Mouse (Mus musculus) NIH3T3 (cell line): Measurements from ENCODE around the gene Matk.

ENCODE experiments used
- DNase-seq: peaks from one replicate; pipeline ENCODE4 v3.0.0-alpha.2; 2012; ENCODE audit warnings: low read depth

The Matk gene

GRCm38 (mm10) chr10:81242021-81242420, 10.7 kb upstream of the Matk start:
- no peak for DNase-seq

- DNase-seq, result no peak
Observed at GRCm38 (mm10) chr10:81244146-81244545, 8.6 kb upstream of the Matk start.

DNA sequence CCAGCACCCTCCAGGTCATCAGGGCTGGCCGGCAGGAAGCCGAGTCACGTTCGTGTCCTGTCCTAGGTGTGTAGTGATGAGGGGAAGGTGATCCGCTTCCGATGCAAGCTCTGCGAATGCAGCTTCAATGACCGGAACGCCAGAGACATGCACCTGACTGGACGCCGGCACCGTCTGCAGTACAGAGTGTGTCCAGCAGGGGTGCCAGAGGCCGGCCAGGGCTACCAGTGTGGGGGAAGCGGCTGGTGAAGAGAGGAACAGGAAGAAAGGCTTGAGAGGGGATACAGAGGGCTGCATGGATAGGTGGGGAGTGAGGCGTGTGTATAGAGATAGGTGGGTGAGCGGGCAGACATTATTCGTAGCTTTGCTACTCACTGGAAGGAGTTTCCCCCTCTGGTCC, 8.1 kb upstream of the Matk start:
- peak; percentile 80 for DNase-seq

GRCm38 (mm10) chr10:81245166-81245565, 7.6 kb upstream of the Matk start:
- no peak for DNase-seq

GRCm38 (mm10) chr10:81247804-81248203, 4.9 kb upstream of the Matk start:
- DNase-seq, result no peak

DNA sequence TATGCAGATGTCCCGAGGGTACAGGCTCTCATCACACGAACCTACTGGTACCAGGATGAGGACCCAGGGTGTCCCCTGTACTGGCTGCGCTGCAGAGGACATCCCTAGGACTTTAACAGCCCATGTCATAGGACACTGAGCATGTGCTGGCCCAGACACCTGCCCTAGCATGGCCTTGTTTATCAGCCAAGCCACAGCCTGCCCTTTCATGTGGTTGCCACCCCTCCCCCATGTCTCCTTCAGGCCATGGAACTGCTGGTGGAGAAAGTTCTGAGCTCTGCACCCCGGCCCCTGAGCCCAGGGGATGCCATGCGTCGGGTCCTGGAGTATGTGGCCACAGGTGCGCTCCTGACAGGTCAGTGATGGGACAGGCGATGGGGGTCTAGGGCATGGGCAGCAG, 3.3 kb upstream of the Matk start:
- no peak for DNase-seq

- no peak for DNase-seq
Observed at GRCm38 (mm10) chr10:81254886-81255285, 2.2 kb downstream of the Matk start.

GRCm38 (mm10) chr10:81257158-81258039, 4.7 kb downstream of the Matk start:
- no peak for DNase-seq

GRCm38 (mm10) chr10:81259225-81259884, 6.6 kb downstream of the Matk start:
- DNase-seq, result no peak

DNA sequence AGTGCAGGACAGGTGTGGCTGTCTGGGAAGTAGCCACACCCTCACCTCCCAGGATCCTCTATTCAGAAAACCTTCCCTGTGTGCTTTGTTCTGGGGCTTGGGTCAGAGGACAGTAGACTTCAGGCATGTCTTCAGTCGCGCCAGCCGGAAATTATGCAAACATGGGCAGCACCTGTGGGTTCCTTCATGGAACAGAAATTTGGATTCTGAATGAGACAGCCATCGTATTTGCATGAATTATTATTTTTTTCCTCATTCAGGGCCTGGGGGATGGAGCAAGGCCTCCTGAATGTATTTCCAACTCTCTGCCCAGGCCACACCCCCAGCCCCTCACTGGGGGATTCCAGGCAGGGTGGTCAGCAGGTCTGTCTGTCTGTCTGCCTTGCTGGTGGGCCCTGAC, 8.3 kb downstream of the Matk start:
- DNase-seq, result no peak

DNA sequence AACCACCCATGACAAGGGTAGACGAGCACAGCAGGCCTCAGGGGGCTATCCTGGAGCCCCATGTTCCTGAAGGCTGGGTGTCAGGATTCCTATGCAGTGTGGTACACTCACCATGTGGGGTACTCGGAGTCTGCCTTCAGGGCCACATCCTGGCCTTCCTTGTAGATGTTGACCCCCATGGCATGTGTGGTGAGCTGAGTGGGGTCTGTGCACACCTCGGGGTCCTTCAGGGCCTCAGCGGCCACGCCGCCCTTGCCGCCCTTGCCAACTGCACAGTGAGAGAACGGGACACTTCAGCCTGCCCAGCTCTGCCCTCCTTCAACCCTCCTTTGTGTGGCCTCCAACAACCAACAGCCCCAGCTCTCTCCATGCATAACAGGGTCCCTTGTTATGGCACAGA, 12.8 kb downstream of the Matk start:
- DNase-seq, result no peak

DNA sequence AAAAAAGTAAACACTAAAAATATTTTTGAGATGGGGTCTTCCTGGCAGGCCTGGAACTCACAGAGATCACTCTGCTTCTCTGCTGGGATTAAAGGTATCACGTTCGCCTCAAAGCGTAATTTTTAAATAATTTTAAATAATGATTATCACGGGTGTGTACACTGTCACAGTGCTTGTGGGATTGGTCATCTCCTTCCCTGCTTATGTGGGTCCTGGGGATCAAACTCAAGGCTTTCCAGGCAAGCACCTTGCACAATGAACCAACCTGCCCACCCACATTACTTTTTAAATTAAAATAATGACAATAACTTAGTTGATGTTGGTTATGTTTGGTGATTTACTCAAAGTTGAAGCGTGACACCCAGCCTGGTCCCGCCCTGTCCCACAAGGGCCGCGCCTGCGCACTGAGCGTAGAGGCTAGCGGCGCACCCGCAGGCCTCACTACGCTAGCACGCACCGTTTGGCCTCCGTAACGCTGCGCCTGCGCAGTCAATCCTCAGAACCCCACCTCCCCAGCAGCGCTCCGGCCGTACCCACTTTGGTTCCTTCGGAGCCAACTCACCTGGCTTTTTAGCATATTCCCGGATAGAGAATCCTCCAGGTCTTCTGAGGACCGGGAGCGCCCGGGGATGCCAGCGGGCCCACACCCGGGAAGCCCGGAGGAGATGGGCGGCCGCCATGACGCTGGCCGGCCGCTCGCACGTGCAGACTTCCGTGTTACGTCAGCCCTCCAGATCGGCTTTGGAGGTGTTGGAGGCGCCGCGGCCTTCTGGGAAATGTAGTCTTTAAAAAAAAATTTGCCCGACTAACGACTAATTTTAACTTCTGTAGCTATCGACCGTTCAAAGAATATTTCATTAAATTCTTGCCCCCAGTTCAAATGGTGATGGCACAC, 13.7 kb downstream of the Matk start, which contains the start of the genes Mrpl54 and Apba3:
TSS of gene Mrpl54 (minus strand) at position 724 of the 895 bp plus-strand sequence.
TSS of gene Apba3 (plus strand) at position 750 of the 895 bp plus-strand sequence.
- DNase-seq, result peak; percentile 99

DNA sequence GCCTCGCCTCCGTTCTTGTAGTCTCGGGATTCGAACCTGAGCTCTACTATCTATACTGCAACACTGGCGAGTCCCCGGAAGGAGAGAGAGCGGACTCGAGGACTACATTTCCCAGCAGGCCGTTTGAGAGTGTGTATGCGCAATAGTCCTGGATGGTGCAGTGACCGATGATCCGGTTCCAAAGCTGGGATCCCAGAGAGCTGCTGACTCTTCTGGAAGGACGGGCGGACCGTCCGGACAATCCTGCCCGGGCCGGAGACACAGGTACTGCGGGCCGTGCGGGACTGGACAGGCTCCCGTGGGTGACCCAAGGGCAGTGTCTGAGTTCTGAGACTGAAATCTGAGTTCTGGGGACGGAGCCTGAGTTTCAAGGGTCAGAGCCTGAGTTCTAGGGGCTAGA, 15.3 kb downstream of the Matk start:
- DNase-seq, result peak; percentile 95

DNA sequence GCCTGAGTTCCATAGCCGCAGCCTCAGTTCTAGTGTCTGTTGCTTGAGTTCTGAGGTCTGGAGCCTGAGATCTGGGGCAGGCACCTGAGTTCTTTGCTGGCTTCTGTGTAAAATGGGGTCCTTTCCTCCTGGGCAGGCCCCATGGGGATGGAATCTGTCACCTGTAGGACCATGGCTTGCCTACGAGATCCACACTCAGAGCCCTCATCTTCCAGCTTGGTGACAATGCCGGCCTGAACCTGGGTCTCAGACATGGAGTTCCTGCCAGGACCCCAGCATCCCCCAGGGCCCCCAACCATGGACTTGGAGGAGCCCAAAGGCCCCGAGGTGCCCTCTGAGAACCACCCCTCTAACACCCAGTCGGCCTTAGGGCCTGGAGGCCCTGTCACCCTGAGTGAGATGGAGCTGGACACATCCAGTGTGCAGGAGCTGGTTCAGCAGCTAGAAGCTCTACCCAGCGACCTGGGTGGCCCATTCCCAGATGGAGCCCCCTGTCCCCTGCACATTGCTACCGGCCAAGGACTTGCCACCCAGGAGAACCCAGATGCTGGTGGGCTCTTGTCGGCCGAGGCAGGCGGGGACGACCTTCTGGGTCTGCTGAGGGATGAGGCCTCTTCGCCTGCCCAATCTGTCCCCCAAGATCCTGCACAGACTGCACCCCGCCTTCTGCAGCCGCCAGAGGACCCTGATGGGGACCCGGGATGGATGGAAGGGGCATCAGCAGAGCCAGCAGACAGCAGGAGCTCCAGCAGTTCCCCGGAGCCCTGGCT, 16.1 kb downstream of the Matk start:
- no peak for DNase-seq

DNA sequence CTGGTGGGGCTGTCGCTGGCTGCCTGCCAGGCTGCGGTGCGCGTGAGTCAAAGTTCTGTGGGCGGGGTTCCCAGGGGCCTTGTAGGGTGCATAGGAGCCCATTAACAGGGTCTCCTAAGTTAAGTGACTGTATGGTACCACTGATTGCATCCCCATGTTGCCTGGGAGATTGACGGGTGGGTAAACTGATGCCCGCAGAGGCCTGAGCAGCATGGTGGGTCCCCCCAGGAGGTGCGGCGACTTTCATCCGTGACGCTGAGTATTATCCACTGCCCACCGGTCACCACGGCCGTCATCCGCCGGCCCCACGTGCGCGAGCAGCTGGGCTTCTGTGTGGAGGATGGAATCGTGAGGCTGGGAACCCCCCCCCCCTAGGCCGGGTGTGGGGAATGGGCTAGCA, 19.6 kb downstream of the Matk start:
- no peak for DNase-seq

DNA sequence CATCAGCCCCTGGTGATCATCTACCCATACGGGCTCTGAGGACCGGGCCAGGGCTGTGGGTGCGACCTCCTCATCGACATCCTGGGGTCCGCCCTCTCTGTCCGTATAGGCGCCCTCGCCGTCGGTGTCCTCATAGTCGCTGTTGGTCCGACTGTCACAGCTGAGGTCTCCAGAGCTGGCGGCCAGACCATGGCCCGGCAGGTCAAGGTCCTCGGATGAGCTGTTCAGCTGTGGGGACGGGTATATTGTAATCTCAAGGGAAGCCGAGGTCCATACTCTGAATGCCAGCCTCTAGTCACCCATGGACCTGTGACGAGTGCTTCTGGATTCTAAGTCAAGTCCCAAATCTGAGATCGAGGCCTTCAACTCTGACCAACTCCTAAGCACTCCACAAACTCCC, 21.1 kb downstream of the Matk start:
- no peak for DNase-seq

DNA sequence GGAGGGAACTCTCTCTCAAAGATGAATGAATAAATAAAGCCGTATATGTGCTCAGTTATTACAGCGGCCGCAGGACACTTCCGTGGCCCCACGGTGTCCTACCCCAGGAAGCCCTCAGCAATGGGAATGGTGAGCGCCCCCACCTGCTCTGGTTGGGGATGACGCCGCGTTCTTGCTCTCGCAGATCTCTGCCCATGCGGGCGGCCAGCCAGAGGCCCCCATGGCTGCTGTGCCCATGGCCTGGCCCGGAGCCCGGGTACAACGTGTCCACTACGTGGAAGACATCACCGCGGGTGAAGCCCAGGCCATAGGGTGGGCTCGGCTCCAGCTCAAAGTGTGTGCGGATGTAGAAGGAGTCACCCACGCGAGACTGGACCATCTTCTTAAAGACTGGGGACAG, 24.9 kb downstream of the Matk start:
- DNase-seq, result no peak

DNA sequence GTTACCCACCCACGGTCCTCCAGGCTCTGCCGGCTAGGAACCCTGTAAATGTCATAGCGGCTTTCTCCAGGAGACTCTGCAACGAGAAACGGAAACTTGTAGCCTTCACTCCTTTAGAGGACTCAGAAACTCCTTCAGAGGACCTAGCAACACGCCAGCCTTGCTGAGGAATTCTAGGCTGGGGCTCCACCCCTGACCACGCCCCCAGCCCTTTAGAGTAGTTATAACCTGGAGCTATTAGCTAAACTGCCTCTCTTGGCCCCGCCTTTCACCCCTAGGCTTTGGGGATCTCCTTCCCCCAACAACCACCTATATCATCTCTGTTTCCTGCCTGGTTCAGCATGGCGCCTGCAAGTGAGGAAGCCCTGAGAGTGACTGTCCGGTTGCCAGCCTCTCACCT, 26.8 kb downstream of the Matk start:
- DNase-seq, result peak; percentile 44

DNA sequence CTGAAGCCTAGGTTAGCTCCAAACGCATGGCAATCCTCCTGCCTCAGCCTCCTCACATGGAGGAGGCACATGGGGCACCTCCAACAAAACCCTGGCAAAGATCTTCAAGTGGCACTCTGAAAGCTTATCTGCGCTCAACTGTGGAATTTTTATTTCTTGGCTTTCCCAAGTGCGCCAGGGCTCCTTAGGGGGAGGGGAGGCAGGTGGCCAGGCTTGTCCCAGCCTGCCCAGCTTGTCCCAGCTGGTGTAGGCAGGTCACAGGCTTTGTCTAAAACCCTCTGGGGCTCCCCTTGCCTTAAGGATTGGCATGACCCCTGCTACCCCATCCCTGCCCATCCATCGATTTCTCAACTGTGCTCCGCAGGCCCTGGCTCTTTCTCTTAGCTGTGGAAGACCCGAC, 31.5 kb downstream of the Matk start:
- DNase-seq, result no peak

DNA sequence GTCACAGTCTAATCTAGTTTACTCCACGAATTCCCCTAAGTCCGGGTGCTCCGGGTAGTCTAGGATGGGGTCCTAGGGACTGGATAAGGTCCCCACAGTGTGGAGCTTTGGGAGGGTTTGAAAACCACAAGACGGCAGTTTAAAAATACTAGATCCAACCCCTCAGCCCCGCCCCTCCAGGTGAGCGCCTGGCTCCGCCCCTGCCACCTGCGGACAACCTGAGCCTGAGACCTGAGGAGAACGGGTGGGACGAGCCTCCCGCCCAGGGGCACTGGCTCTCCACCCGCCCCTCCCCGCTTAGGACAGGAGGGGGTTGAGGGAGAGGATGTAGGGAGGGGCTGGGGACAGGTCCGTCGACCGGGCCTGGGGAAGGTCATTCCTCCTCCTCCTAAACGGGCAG, 32.0 kb downstream of the Matk start:
- DNase-seq, result no peak

DNA sequence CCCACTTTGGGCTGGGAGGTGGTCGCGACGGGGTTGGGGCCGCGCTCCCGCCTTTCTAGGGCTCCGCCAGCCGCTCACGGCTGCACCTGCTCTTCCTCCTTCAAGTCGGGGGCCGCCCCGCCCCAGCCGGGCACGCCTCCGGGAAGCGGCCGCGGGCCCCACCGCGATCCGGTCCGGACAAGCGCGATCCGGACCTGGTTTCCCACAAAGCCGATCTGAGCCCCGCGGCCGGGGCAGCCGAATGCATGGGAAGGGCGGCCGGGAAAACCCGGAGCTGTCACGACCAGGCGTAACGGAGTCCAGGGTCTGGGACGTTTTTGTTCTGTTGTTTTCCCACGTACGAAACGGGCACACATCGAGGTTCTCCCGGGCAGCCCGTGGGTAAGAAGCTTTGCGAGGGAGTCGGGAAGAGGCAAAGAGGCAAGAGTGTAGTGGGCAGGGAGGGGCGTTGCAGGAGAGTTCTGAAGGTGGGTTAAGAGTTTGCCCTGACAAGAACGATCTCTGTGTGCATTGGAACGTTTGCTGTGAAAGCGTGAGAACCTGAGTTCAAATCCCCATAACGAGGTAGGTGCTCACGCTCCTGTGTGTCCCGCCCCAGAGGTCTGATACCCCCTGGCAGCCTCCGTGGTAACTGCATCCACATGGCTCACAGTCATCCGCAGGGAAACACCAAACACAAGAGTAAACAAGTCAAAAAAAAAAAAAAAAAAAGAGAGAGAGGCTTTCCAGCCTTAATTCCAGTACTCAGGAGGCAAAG, 33.1 kb downstream of the Matk start:
- peak; percentile 82 for DNase-seq
